Mouse (Mus musculus): Measurements from ENCODE around the gene Cyp2w1. TPM values are rescaled to one million over a fixed set of nuclear protein-coding genes. Genes with fewer than 3 reads are reported as not detected.

Gene Cyp2w1
- total and polyA plus RNA-seq, 3 experiments, result not detected

DNA sequence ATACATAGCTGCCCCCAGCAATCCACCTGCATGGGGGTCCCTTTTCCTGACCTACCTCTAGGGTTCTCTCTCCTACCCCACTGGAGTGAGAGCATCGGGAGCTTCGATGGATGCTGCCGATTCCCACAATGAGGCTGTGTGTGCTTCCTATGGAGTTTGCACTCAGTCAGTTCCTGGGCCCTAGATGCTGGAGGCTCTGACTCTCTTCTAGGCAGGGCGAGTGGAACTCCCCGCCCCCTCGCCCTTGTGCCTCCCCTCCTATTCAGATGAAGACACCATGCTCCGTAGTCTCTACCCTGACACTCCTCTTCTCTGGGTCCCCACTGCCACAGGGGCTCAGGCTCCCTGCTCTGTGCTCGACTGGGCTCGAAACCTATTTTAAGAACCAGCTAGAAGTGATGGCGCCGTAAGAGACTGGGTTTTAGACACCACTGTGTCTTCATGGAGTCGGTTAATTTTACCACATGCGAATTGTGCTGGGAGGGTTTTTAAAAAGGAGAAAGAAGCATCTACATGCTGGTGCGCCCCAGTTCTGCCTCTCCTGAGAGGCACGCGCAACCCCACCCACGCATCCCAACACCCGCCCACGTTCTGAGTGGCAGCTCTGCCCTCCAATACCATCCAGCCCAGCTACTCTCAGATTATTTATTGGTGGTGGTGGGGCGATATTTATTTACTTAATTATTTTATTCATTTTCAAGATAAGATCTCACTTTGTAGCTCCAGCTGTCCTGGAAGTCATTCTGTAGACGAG, 34.5 kb upstream of the Cyp2w1 start:
- no peak overlapping the region for H3K9ac ChIP-seq (ENCODE audit: control insufficient read depth, low read depth, low read length, poor library complexity, severe bottlenecking)

DNA sequence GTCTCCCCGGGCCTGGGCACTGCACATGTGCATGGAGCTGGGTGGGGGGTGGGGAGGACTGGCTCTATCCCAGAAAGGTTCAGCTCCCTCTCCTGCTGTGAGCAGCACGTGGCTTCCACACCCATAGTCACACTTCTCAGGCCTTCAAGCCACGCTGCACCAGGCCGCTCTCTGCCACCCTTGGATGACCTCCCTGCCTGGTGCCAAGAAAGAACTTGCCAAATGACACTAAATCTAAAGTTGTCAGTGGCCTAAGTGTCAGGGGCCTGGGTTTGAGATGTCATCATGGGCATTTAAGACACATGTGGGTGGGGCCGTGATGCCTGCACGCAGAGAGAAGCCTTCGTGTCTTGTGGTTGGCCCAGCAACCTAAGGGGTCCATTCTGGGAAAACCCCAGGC, 32.0 kb upstream of the Cyp2w1 start:
- no peak overlapping the region for H3K27ac ChIP-seq (ENCODE audit: control insufficient read depth, low read depth, low read length)
- no peak overlapping the region for H3K9ac ChIP-seq (ENCODE audit: control insufficient read depth, low read depth, low read length, poor library complexity, severe bottlenecking)
- H3K36me3 ChIP-seq (ENCODE audit: control insufficient read depth in 1 of 2, insufficient read depth in 2 of 2, low read length in 2 of 2), result no peaks in the 10 kb centered on the region; a peak in 1 of 4 replicates
- DNase-seq (ENCODE audit: low read depth, low spot score), result no peak
- H3K9me3 ChIP-seq (replicated peaks; ENCODE audit: insufficient read depth, low read length), result no peaks in the 10 kb centered on the region
- TF ChIP-seq ZKSCAN1 (IDR thresholded peaks at IDR 0.05; ENCODE audit: low read depth, low read length) (no peak), MXI1 (IDR thresholded peaks at IDR 0.05; ENCODE audit: low read depth, low read length) (no peak), ETS1 (IDR thresholded peaks at IDR 0.05; ENCODE audit: low read depth, low read length) (no peak), CTCF (IDR thresholded peaks at IDR 0.05 in 2 of 3, conservative IDR thresholded peaks at IDR 0.05 in 1 of 3; ENCODE audit: control insufficient read depth in 1 of 3, insufficient read depth in 1 of 3, low read depth in 2 of 3, low read length in 3 of 3, poor library complexity in 1 of 3, severe bottlenecking in 1 of 3) (no peak)
- H3K79me2 ChIP-seq (ENCODE audit: control insufficient read depth, insufficient read depth, low read length, poor library complexity), result peaks cover 14% of the 10 kb centered on the region
- no peaks in the 10 kb centered on the region for H3K27me3 ChIP-seq (ENCODE audit: control insufficient read depth in 1 of 2, insufficient read depth in 2 of 2, low read length in 2 of 2)
- peaks cover 0 to 11% of the 10 kb centered on the region in 2 experiments; a peak in 3 of 4 replicates for H3K4me1 ChIP-seq (ENCODE audit: control insufficient read depth in 1 of 2, insufficient read depth in 2 of 2, low read length in 2 of 2)
- H3K4me3 ChIP-seq (ENCODE audit: control insufficient read depth in 1 of 2, insufficient read depth in 1 of 2, low read depth in 2 of 2, low read length in 2 of 2), result no peak overlapping the region

More for the DNA sequence above, 34.5 kb upstream of the Cyp2w1 start:
- Histone ChIP-seq H3K27me3 (ENCODE audit: control insufficient read depth in 1 of 2, insufficient read depth in 2 of 2, low read length in 2 of 2) (no peaks in the 10 kb centered on the region), H3K9me3 (replicated peaks; ENCODE audit: insufficient read depth, low read length) (no peaks in the 10 kb centered on the region), H3K27ac (ENCODE audit: control insufficient read depth, low read depth, low read length) (no peak overlapping the region), H3K4me3 (ENCODE audit: control insufficient read depth in 1 of 2, insufficient read depth in 1 of 2, low read depth in 2 of 2, low read length in 2 of 2) (no peak overlapping the region), H3K79me2 (ENCODE audit: control insufficient read depth, insufficient read depth, low read length, poor library complexity) (peaks cover 2% of the 10 kb centered on the region; the same call in 1 of the 2 replicates), H3K36me3 (ENCODE audit: control insufficient read depth in 1 of 2, insufficient read depth in 2 of 2, low read length in 2 of 2) (no peaks in the 10 kb centered on the region), H3K4me1 (ENCODE audit: control insufficient read depth in 1 of 2, insufficient read depth in 2 of 2, low read length in 2 of 2) (no peaks in the 10 kb centered on the region)
- DNase-seq (ENCODE audit: low read depth, low spot score), result no peak
- TF ChIP-seq ETS1 (IDR thresholded peaks at IDR 0.05; ENCODE audit: low read depth, low read length) (no peak), MYB (IDR thresholded peaks at IDR 0.05; ENCODE audit: low read depth, low read length) (no peak), EP300 (IDR thresholded peaks at IDR 0.05; ENCODE audit: low read depth in 1 of 2, low read length in 2 of 2) (no peak), RAD21 (IDR thresholded peaks at IDR 0.05; ENCODE audit: low read depth, low read length) (no peak), ZMIZ1 (IDR thresholded peaks at IDR 0.05; ENCODE audit: low read depth, low read length) (no peak), NRF1 (IDR thresholded peaks at IDR 0.05; ENCODE audit: insufficient read depth, low read depth, low read length, poor library complexity, severe bottlenecking) (no peak), USF1 (IDR thresholded peaks at IDR 0.05; ENCODE audit: low read depth, low read length) (no peak), POLR2AphosphoS5 (IDR thresholded peaks at IDR 0.05; ENCODE audit: borderline replicate concordance, low read depth, low read length) (no peak), ZKSCAN1 (IDR thresholded peaks at IDR 0.05; ENCODE audit: low read depth, low read length) (no peak)

DNA sequence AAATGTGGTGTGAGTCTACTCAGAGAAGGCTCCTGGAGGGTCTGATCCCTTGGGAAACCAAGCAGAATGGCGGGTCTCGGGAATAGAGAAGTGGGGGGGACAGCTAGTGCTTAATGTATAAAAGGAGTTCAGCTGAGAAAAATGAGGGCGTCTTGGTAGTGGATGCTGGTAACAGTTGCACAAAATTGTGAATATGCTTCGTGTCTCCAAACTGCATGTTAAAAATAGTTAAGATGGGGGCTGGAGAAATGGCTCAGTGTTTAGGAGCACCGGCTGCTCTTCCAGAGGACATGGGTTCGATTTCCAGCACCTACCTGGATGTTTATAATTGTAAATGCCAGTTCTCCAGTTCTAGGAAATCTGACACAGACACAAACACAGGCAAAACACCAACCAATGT, 31.1 kb upstream of the Cyp2w1 start:
- H3K9me3 ChIP-seq (replicated peaks; ENCODE audit: insufficient read depth, low read length), result no peaks in the 10 kb centered on the region
- H3K27me3 ChIP-seq (ENCODE audit: control insufficient read depth in 1 of 2, insufficient read depth in 2 of 2, low read length in 2 of 2), result no peaks in the 10 kb centered on the region
- peaks cover 14% of the 10 kb centered on the region for H3K79me2 ChIP-seq (ENCODE audit: control insufficient read depth, insufficient read depth, low read length, poor library complexity)
- DNase-seq (ENCODE audit: low read depth, low spot score), result no peak
- H3K4me3 ChIP-seq (ENCODE audit: control insufficient read depth in 1 of 2, insufficient read depth in 1 of 2, low read depth in 2 of 2, low read length in 2 of 2), result no peak overlapping the region
- no peak for TF ChIP-seq CTCF (IDR thresholded peaks at IDR 0.05 in 2 of 3, conservative IDR thresholded peaks at IDR 0.05 in 1 of 3; ENCODE audit: control insufficient read depth in 1 of 3, insufficient read depth in 1 of 3, low read depth in 2 of 3, low read length in 3 of 3, poor library complexity in 1 of 3, severe bottlenecking in 1 of 3)
- no peak for TF ChIP-seq MAX (IDR thresholded peaks at IDR 0.05; ENCODE audit: low read length)
- no peak for TF ChIP-seq EP300 (IDR thresholded peaks at IDR 0.05; ENCODE audit: low read depth in 1 of 2, low read length in 2 of 2)
- TF ChIP-seq MAFK (IDR thresholded peaks at IDR 0.05; ENCODE audit: borderline replicate concordance, low read depth, low read length), result no peak
- TF ChIP-seq POLR2A (IDR thresholded peaks at IDR 0.05; ENCODE audit: control insufficient read depth in 1 of 2, insufficient read depth in 1 of 2, low read depth in 1 of 2, low read length in 2 of 2, poor library complexity in 1 of 2), result no peak
- TF ChIP-seq ZC3H11A (IDR thresholded peaks at IDR 0.05; ENCODE audit: low read depth, low read length), result no peak
- TF ChIP-seq ETS1 (IDR thresholded peaks at IDR 0.05; ENCODE audit: low read depth, low read length), result no peak
- no peak for TF ChIP-seq ZMIZ1 (IDR thresholded peaks at IDR 0.05; ENCODE audit: low read depth, low read length)
- peaks cover 0 to 18% of the 10 kb centered on the region in 2 experiments; a peak in 3 of 4 replicates for H3K4me1 ChIP-seq (ENCODE audit: control insufficient read depth in 1 of 2, insufficient read depth in 2 of 2, low read length in 2 of 2)
- peaks cover 0 to 4% of the 10 kb centered on the region in 2 experiments; a peak in 2 of 4 replicates for H3K36me3 ChIP-seq (ENCODE audit: control insufficient read depth in 1 of 2, insufficient read depth in 2 of 2, low read length in 2 of 2)
- no peak overlapping the region for H3K9ac ChIP-seq (ENCODE audit: control insufficient read depth, low read depth, low read length, poor library complexity, severe bottlenecking)
- no peak overlapping the region for H3K27ac ChIP-seq (ENCODE audit: control insufficient read depth, low read depth, low read length)

Measured in MEL (cell line).